ENCODE assay signal across 12 mouse cellular contexts in genomic region chr5:66294106-66294625, GRCm38 (mm10).
"Had no signal": no experiment of that assay in that cellular context is flagged by ENCODE, and none has a peak within 500 bp of the region (broad histone marks: within the 10 kb centered on the region; RNA-seq: fewer than 3 reads in every experiment).

No protein-coding gene starts in this region.

- H3K9me3 ChIP-seq: limb, embryonic 13.5 days; neural tube, embryonic 13.5 days had no signal

- H3K4me1 ChIP-seq: limb, embryonic 13.5 days; midbrain, embryonic 10.5 days; neural tube, embryonic 13.5 days had no signal

- H3K36me3 ChIP-seq: midbrain, embryonic 10.5 days had no signal

- H3K9ac ChIP-seq: limb, embryonic 13.5 days; liver, embryonic 14.5 days; neural tube, embryonic 13.5 days had no signal

- H3K27ac ChIP-seq: kidney, postnatal 0 days; layer of hippocampus, adult 2 months; limb, embryonic 13.5 days; liver, embryonic 14.5 days; midbrain, embryonic 10.5 days; neural tube, embryonic 13.5 days had no signal

- DNase-seq: kidney, adult 11 months; kidney, adult 9 months; left cerebral cortex, postnatal 4 days; lung, adult 18-20 months; midbrain, embryonic 14.5 days; retina, postnatal 1 day had no signal

- H3K27me3 ChIP-seq: limb, embryonic 13.5 days; neural tube, embryonic 13.5 days had no signal

- H3K4me3 ChIP-seq: layer of hippocampus, adult 2 months; limb, embryonic 13.5 days; midbrain, embryonic 10.5 days; neural tube, embryonic 13.5 days had no signal

- H3K4me2 ChIP-seq: limb, embryonic 13.5 days; neural tube, embryonic 13.5 days had no signal
